Mouse (Mus musculus) spleen, postnatal 4 days (tissue): Measurements from ENCODE around the gene Plekhg6.

ENCODE experiments used
- DNase-seq, 2 experiments: peaks; one replicate each; pipeline ENCODE4 v3.0.0; 2022; ENCODE audit warnings: low spot score in 2 of 2

Gene Plekhg6

DNA sequence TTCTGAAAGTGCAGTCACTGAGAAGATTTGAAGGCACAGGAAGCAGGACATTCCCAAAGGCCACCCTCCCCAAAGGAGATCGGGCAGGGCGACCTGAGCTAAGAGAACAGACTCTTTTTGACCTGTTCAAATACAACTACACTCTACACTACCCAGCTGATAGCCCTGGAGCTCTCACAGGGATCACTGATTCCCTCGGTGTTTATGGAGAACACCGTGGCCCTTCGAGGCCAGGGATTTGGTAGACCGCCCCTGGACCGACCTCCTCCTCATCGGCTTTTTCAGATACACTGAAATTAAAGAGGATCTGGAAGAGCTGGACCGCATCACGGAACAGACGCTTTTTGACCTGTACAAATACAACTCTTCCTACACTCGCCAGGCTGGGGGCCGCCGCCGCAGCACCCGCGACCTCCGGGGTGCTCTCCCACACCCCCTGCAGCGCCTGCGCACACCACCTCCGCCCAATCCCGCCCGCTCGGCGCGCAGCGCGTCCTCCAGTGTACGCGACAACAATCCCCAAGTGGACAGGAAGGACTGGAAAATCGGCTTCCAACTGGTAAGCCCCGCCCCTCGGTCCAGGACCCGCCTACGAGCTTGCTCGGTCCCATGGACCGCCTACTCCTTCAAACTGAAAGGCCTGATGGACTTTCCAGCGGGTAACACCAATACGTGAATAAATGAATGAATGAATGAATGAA lies 49.8 kb downstream of the Plekhg6 start:
- peak in 1 of 2 experiments; percentile 60 for DNase-seq

GRCm38 (mm10) chr6:125328243-125328642 lies 52.4 kb downstream of the Plekhg6 start:
- no peak for DNase-seq

DNA sequence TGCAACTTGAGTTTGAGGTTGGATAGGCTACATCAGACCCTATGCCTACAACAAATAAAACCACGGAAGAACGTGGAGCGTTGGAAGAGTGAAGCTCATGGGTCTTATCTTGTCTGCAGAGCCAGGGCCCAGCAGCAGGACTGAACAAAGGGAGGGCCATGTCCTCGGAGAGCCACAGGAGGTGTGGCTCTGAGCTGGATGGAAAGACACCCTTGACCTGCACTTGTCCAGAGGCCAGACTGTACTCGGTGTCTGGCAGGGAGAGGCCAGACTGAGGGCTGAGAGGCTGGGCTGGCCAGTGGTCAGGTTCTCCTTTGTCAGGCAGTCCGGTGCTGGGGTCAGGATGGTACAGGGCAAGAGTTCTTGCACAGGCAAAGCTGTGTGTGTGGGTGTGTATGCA lies 55.3 kb downstream of the Plekhg6 start:
- DNase-seq, result no peak

DNA sequence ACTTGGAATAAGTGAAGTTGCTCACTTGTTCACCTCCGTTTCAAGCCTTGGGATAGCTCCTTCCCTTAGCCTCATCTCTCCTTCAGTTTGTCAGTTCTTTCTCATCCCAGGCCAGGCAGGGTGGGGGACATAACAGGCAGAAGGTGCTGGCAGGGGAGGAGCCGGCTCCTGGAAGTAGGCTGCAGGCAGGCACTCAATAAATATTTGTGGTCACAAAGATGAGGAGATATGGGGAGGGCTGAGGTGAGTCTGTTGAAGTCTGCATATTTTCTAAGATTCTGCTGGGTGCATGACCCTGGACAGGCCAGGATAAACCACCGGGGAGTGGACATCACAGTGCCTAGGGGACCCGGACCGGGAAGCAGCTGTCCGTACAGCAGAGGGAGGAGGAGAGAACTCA lies 57.0 kb downstream of the Plekhg6 start:
- DNase-seq, result no peak

- DNase-seq, result no peak
These were observed 57.8 kb downstream of the Plekhg6 start for GRCm38 (mm10) chr6:125322794-125323193.

GRCm38 (mm10) chr6:125321114-125321855 lies 59.3 kb downstream of the Plekhg6 start:
- peak in 1 of 2 experiments; percentile 58 for DNase-seq

DNA sequence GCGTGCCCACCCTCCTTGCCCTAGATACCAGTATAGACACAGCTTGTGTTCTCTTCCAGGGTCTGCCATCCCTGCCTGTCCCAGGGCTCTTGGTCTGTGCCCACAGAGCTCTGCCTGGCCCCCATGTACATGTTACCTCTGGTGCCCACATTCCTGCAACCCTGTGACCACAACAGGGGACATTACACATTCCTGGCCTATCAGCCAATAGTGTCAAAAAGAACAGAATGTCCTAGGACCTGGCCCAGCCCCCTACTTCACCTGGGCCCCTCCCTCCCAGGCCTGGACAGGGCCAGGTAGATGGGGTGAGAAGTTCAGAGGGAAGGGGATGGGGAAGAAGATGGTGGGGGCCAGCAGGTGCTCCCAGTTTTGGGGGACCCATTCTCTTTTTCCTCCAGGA lies 60.3 kb downstream of the Plekhg6 start, which contains the start of gene Scnn1a:
Gene Scnn1a (plus strand): TSS at position 337 of the 400 bp plus-strand sequence.
- DNase-seq, result no peak

GRCm38 (mm10) chr6:125319919-125320296 lies 60.7 kb downstream of the Plekhg6 start:
- DNase-seq, result no peak

DNA sequence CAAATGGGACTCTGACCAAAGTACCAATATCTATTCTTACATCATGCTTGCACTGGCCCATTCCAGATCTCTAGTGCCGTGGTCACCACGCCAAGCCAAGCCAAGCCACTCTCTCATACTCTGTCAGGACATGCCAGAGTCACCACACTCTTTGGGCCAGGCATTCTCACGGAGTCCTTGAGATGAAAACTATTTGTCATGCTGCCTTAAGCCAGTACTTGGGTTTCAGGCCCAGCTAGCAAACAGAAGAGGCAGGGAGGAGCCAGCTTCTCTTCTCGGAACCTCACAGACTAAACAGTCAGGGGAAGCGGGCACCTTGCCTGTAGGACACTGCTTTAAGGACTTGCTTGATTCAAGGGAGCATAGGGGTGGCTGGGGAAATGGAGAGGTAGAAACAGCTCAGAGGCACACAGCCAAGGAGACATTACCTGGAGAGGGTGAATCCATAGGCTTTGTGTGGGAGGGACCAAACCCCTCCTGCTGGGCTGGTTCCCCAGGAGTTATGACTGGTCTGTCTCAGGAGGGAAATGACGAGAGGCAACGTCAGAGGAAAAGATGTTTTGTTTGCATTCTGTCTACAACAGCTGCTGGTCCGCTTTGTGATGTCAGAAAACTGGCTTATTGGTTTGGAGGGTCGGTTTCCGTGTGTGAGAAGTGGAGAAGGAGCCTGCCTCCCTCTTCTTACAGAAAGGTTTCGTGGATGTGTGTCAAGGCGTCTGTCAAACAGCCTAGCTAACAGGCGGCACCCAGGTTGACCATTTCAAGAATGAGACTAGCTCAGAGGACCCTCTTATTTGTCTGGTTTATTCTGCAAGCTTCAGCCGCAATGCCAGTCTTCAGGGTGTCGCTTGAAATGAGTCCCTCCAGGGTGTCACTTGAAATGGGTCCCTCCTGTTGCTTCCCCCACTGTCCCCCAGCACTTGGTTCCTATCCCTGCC lies 61.3 kb downstream of the Plekhg6 start:
- DNase-seq, result no peak

DNA sequence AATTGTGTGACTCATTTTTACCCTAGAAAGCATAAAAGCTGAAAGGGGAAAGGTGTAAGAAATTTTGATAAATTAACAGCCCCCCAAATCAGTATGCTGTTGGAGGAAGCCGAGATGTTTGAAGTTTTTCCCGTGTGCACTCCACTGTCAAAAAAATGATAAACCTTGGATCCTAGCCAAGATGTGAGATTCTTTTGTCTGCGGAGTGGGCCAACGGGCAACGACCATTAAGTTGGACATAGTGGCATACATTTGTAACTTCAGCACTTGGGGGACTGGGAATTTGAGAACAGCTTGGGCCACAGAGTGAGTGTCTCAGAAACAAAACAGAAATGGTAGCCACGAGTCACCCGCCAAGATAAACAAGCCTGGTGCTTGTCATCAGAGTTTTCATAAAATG lies 63.5 kb downstream of the Plekhg6 start:
- no peak for DNase-seq

DNA sequence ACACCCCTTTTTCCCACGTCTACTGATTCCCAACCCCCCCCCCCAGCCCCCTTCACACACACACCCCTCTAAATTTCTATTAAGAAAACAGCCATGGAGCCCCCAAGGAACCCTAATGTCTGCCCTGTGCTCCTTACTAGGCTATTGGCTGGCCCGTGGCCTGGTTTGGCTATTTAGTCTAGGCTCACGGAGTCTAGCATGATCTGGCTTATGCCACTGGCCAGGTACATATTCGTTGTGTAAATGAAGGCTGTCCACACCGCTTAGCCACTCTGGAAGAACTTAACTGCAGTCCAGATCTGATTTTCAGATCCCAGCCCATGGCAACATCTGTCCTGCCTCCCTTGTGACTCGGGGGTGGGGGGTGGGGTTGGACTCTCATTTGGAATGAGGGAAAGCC lies 65.8 kb downstream of the Plekhg6 start:
- no peak for DNase-seq

DNA sequence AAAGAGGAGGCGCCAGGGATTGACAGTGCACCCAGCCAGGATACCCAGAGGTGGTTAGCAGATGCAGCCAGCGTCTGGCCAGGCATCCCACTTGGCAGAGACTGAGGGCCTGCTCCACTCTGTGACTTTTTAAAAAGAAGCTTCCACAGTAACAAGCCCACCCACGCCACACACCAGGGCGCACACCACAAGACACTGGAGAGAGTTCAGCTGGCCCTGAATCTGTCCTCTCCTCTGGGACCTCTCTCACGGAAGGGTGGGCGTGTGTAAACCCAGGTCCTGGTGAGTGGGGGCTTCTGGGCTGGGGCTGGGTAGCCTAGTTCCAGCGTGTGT lies 66.4 kb downstream of the Plekhg6 start:
- DNase-seq, result no peak

DNA sequence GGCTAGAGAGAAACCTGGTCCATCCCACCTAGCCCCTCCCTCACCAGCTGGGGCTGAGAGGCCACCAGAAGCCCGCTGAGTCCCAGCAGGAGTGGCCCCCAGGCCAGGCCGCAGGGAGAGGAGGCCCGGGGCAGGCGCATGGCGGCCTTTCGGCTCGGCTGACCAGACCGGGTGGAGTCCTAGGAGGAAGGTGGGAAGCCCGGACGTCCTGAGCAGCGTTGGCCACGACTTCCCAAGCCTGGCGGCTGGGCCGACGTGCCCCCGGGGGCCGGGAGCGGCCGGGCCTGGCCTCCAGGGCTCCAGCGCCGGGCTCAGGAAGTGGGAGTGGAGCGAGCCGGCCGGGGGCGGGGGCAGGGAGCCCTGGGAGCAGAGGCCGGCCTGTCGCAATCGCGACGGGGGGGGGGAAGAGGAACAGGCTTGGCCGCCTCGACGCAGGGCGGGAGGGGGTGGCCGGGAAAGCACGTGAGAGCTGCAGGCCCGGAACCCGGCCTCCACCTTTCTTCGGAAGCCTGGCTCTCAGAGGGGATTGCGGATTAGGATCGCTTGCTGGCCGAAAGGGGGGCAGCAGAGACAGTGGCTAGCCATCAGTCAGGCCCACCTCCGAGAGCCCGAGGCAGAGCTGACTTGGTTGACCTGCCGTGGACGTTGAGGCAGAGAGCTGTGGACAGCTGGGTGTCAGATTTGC lies 66.9 kb downstream of the Plekhg6 start, which contains the start of gene Ltbr:
Gene Ltbr (minus strand): TSS at position 340 of the 685 bp plus-strand sequence.
- peak; percentile 62 to 81 for DNase-seq
